Mouse (Mus musculus) liver, postnatal 0 days (tissue): Measurements from ENCODE around the gene H2-M5.

Source experiments
- CTCF ChIP-seq: sonication (generic); IDR thresholded peaks from 2 replicates; pipeline ENCODE4 v1.5.1; 2016; ENCODE audit warnings: antibody characterized with exemption, low read depth
- EP300 ChIP-seq: IDR thresholded peaks from 2 replicates; pipeline ENCODE4 v1.6.1; 2016; ENCODE audit warnings: antibody characterized with exemption, low read depth, mild to moderate bottlenecking

DNA sequence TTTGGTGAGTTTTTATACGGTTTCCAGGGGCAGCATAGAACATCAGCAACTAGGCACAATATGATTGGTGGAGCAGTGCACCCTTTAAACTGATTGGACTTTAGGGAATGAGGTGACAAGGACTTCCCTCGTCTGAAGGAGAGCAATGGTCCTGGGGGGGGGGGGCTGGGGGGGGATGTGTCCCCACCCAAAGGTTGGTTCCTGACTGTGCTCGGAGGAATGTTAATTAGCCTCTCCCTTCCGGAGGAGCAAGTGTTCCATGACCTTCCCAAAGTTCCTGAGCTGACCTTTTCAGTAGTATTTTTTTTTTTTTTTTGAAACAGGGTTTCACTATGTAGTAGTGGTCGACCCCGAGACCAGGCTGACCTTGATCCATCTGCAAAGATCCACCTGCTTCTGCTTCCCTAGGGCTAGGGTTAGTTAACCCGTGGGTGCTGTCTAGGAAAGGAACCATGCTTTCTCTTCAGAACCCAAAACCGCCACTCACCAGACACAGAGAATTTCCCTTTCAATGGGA is 16.0 kb downstream of the H2-M5 start:
- no peak for TF ChIP-seq CTCF
- TF ChIP-seq EP300 = no peak
